Mouse (Mus musculus) liver, postnatal 0 days (tissue): ENCODE results near the gene Iba57. TPM values are rescaled to one million over a fixed set of nuclear protein-coding genes. Genes with fewer than 3 reads are reported as not detected.

Experiments used
- ATAC-seq: fragments of 200-750 bp; cut with Nextera tagmentation; 2 replicates; pipeline ENCODE4 v1.8.0; 2017; ENCODE audit warnings: mild to moderate bottlenecking, moderate library complexity
- DNase-seq: peaks from one replicate; pipeline ENCODE4 v3.0.0-alpha.2; 2016
- H3K27ac ChIP-seq: fragments of 300-500 bp; sonication (generic); 2 replicates; pipeline ENCODE4 v1.5.1; 2014; ENCODE audit warnings: antibody characterized with exemption, moderate library complexity, mild to moderate bottlenecking, low read depth
- H3K27me3 ChIP-seq: fragments of 300-500 bp; sonication (generic); 2 replicates; pipeline ENCODE4 v1.6.1; 2014; ENCODE audit warnings: low read length, control low read depth, mixed read lengths; ENCODE audit not compliant: insufficient read depth
- H3K36me3 ChIP-seq: fragments of 300-500 bp; sonication (generic); replicated peaks from 2 replicates; pipeline ENCODE4 v1.6.1; 2014; ENCODE audit warnings: mild to moderate bottlenecking, control low read depth, low read length, moderate library complexity, mixed read lengths; ENCODE audit not compliant: insufficient read depth
- H3K4me1 ChIP-seq: fragments of 300-500 bp; sonication (generic); 2 replicates; pipeline ENCODE4 v1.6.1; 2014; ENCODE audit warnings: antibody characterized with exemption, mild to moderate bottlenecking, control low read depth; ENCODE audit not compliant: insufficient read depth
- H3K4me2 ChIP-seq: fragments of 300-500 bp; sonication (generic); 2 replicates; pipeline ENCODE4 v1.6.1; 2014; ENCODE audit warnings: low read depth, mild to moderate bottlenecking, low read length, moderate library complexity, mixed read lengths
- H3K4me3 ChIP-seq: fragments of 300-500 bp; sonication (generic); 2 replicates; pipeline ENCODE4 v1.5.1; 2014; ENCODE audit warnings: low read depth, low read length
- H3K9ac ChIP-seq: fragments of 300-500 bp; sonication (generic); replicated peaks from 2 replicates; pipeline ENCODE4 v1.6.1; 2014; ENCODE audit warnings: mild to moderate bottlenecking, moderate library complexity
- H3K9me3 ChIP-seq: fragments of 300-500 bp; sonication (generic); 2 replicates; pipeline ENCODE4 v1.6.1; 2016; ENCODE audit warnings: mild to moderate bottlenecking, control low read depth, low read length, mixed read lengths
- CTCF ChIP-seq: sonication (generic); IDR thresholded peaks from 2 replicates; pipeline ENCODE4 v1.5.1; 2016; ENCODE audit warnings: antibody characterized with exemption, low read depth
- EP300 ChIP-seq: IDR thresholded peaks from 2 replicates; pipeline ENCODE4 v1.6.1; 2016; ENCODE audit warnings: antibody characterized with exemption, low read depth, mild to moderate bottlenecking
- WGBS: fragments of 180-500 bp; shearing (Covaris S2); extraction: QIAGEN DNeasy Blood & Tissue Kit; methylation state at CpG from one replicate; pipeline ENCODE4 v1.1.7; 2014; ENCODE audit not compliant: insufficient replicate concordance; 5-methylcytosine and 5-hydroxymethylcytosine counted together
- polyA plus RNA-seq: library from polyadenylated mRNA; unstranded; fragments of >200 nt; fragmentation: Nextera tagmentation; extraction: Ambion mirVana; gene quantifications from 2 replicates; pipeline ENCODE4 v1.2.1, GENCODE M21; 2015

The Iba57 gene
- polyA plus RNA-seq, 1 experiment from 2014 or later, result 7.1 TPM

- H3K27me3 ChIP-seq, result peaks cover 46% of the 10 kb centered on the region
- DNase-seq (no peak), ATAC-seq (no peak)
- WGBS, result 11% methylated on average over 30 of the region's 34 CpGs
- no peak overlapping the region for H3K4me2 ChIP-seq
- H3K4me1 ChIP-seq, result peaks cover 6% of the 10 kb centered on the region; the same call in 1 of the 2 replicates
- H3K9ac ChIP-seq, result no peak overlapping the region
- H3K36me3 ChIP-seq, result no peaks in the 10 kb centered on the region
- no peaks in the 10 kb centered on the region for H3K9me3 ChIP-seq
- H3K27ac ChIP-seq, result no peak overlapping the region
- no peak for TF ChIP-seq EP300
- no peak for TF ChIP-seq CTCF
- H3K4me3 ChIP-seq, result no peak overlapping the region
These were observed 13.4 kb upstream of the Iba57 start for GRCm38 (mm10) chr11:59176921-59177320.

- H3K4me3 ChIP-seq, result no peak overlapping the region
- no peak for ATAC-seq
- no peaks in the 10 kb centered on the region for H3K36me3 ChIP-seq
- peaks cover 46% of the 10 kb centered on the region for H3K27me3 ChIP-seq
- no peak for TF ChIP-seq CTCF
- no peak for TF ChIP-seq EP300
- H3K27ac ChIP-seq, result no peak overlapping the region
- no peak overlapping the region for H3K9ac ChIP-seq
- H3K4me2 ChIP-seq, result no peak overlapping the region
- no peak for DNase-seq
- H3K4me1 ChIP-seq, result peaks cover 6% of the 10 kb centered on the region; the same call in 1 of the 2 replicates
- no peaks in the 10 kb centered on the region for H3K9me3 ChIP-seq
- WGBS, result 5% methylated on average over 48 of the region's 48 CpGs
These were observed 12.9 kb upstream of the Iba57 start for GRCm38 (mm10) chr11:59176475-59176874.

GRCm38 (mm10) chr11:59174189-59174838, 10.8 kb upstream of the Iba57 start:
- peaks cover 46% of the 10 kb centered on the region for H3K27me3 ChIP-seq
- H3K9ac ChIP-seq, result no peak overlapping the region
- no peaks in the 10 kb centered on the region for H3K36me3 ChIP-seq
- no peaks in the 10 kb centered on the region for H3K9me3 ChIP-seq
- H3K4me1 ChIP-seq, result peaks cover 4% of the 10 kb centered on the region; the same call in 1 of the 2 replicates
- no peak overlapping the region for H3K4me2 ChIP-seq
- whole genome bisulfite sequencing, result 39% methylated on average over 6 of the region's 6 CpGs
- DNase-seq (no peak), ATAC-seq (no peak)
- H3K27ac ChIP-seq, result no peak overlapping the region
- TF ChIP-seq CTCF (no peak), EP300 (no peak)
- no peak overlapping the region for H3K4me3 ChIP-seq

DNA sequence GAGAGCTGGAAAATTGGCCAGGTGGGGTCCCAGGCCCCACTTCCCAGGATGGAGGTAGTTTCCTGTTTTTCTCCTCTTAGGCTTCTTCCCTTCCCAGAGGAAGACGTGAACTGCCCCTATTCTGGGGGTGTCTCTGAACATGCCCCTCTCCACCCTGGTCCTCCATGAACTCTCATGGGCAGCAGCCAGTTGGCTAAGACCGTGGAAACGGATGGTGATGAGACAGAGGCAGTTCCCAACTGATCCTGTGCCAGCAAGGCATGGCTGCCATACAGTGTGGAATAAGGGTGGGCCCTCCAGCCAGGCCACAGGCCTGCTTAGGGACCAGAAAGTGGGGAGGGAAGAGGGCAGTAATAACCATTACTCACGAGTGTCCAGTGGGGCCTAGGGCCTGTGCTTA, 7.0 kb upstream of the Iba57 start:
- no peak for TF ChIP-seq EP300
- TF ChIP-seq CTCF, result no peak
- no peak for ATAC-seq
- WGBS, result 83% methylated on average over 4 of the region's 4 CpGs
- no peak for DNase-seq
- H3K36me3 ChIP-seq, result no peaks in the 10 kb centered on the region
- no peak overlapping the region for H3K27ac ChIP-seq
- H3K9me3 ChIP-seq, result no peaks in the 10 kb centered on the region
- H3K27me3 ChIP-seq, result peaks cover 15% of the 10 kb centered on the region
- H3K9ac ChIP-seq, result no peak overlapping the region
- H3K4me1 ChIP-seq, result peaks cover 4% of the 10 kb centered on the region
- no peak overlapping the region for H3K4me2 ChIP-seq
- H3K4me3 ChIP-seq, result no peak overlapping the region

DNA sequence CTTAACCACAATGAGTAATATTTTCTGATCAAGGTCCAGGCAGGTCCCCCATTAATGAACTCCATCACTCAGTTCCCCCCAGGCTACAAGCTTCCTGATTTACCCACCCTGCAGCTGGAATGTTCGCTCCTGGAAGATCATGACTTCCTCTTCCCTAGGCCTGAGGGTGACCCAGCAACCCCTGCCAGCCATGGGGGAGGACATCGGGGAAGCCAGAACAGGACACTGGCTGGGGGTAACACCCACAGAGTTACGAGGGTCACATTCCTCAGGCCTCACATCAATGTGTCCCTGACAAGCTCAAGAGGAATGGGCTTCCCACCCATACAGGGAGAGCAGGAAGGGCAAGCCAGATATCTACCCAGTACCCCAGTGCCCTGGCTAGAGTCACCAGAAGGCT, 6.3 kb upstream of the Iba57 start:
- Histone ChIP-seq H3K36me3 (no peaks in the 10 kb centered on the region), H3K27ac (no peak overlapping the region), H3K4me3 (no peak overlapping the region), H3K9ac (no peak overlapping the region), H3K4me2 (no peak overlapping the region), H3K9me3 (no peaks in the 10 kb centered on the region), H3K27me3 (peaks cover 7% of the 10 kb centered on the region; the same call in 1 of the 2 replicates), H3K4me1 (peaks cover 11% of the 10 kb centered on the region)
- 69% methylated on average over 3 of the region's 3 CpGs for WGBS
- TF ChIP-seq CTCF (no peak), EP300 (no peak)
- no peak for ATAC-seq
- no peak for DNase-seq

DNA sequence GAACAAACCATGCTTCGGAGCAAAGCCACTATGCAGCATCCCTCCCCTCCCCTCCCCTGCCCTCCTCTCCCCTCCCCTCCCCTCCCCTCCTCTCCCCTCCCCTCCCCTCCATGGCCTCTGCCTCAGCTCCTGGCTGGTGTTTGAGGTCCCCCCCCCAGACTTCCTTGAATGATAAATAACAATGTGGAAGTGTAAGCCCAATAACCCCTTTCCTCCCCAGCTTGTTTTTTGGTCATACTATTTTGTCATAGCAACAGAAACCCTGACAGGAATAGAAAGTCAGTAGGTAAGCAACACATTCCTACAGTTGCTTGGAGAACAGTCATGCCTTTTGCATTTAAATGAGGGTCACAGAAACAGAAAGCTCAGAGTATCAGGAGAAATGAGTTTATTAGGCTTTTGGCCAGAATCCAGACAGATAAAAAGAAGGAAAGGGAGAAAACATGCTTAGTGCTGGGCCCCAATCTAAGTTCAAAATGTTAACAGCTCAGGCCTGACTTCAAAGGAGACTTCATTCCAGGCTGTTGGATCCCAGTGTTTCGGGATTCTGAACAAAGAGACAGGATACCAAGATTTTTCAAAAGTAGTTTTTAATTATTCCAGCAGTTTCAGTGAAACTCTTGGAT, 2.2 kb upstream of the Iba57 start:
- Histone ChIP-seq H3K36me3 (peaks cover 5% of the 10 kb centered on the region; the same call in 1 of the 2 replicates), H3K9me3 (no peaks in the 10 kb centered on the region), H3K4me1 (peaks cover 32% of the 10 kb centered on the region), H3K4me3 (no peak overlapping the region), H3K27me3 (no peaks in the 10 kb centered on the region), H3K4me2 (no peak overlapping the region), H3K27ac (peak overlapping the region; percentile 100), H3K9ac (no peak overlapping the region)
- ATAC-seq, result no peak
- DNase-seq, result no peak
- TF ChIP-seq EP300 (peak; percentile 22; the same call in 1 of the 2 replicates), CTCF (no peak)
- WGBS, result 51% methylated on average over 2 of the region's 2 CpGs
